Mouse (Mus musculus): ENCODE results near the gene Rbp1. TPM values are rescaled to one million over a fixed set of nuclear protein-coding genes. Genes with fewer than 3 reads are reported as not detected.

Rbp1 gene
- polyA plus RNA-seq (2014; fragmentation: Nextera tagmentation; extraction: Ambion mirVana), result 26.0 and 27.5 TPM in 2 replicates

GRCm38 (mm10) chr9:98422656-98423055, at the start of gene Rbp1:
Gene Rbp1, plus strand, starts transcription at chr9:98422961.
- H3K4me2 ChIP-seq, result no peak within 1 kb of the TSS
- ATAC-seq (ENCODE audit: low FRiP score) (no peak), DNase-seq (ENCODE audit: low spot score, missing footprints) (no peak)
- H3K27me3 ChIP-seq (ENCODE audit: control insufficient read depth, insufficient read depth, low read length), result no peaks in the 10 kb centered on the region; the same call in 1 of the 2 replicates
- no peaks in the 10 kb centered on the region for H3K9me3 ChIP-seq (ENCODE audit: control insufficient read depth, low read length)
- no peaks in the 10 kb centered on the region for H3K36me3 ChIP-seq (ENCODE audit: control insufficient read depth, insufficient read depth, low read length)
- no peak within 1 kb of the TSS for H3K9ac ChIP-seq (ENCODE audit: low read length)
- 86% methylated on average over 5 of the region's 5 CpGs for WGBS
- H3K27ac ChIP-seq (ENCODE audit: low read depth, low read length), result no peak within 1 kb of the TSS
- H3K4me1 ChIP-seq (ENCODE audit: control insufficient read depth, insufficient read depth, low read length), result peaks cover 3% of the 10 kb centered on the region; the same call in 1 of the 2 replicates
- H3K4me3 ChIP-seq (ENCODE audit: low read depth, low read length), result no peak within 1 kb of the TSS

GRCm38 (mm10) chr9:98373358-98373757, 49.4 kb upstream of the Rbp1 start:
- Histone ChIP-seq H3K4me1 (ENCODE audit: control insufficient read depth, insufficient read depth, low read length) (peaks cover 5% of the 10 kb centered on the region), H3K27me3 (ENCODE audit: control insufficient read depth, insufficient read depth, low read length) (no peaks in the 10 kb centered on the region), H3K9me3 (ENCODE audit: control insufficient read depth, low read length) (no peaks in the 10 kb centered on the region), H3K27ac (ENCODE audit: low read depth, low read length) (no peak overlapping the region), H3K4me2 (no peak overlapping the region), H3K4me3 (ENCODE audit: low read depth, low read length) (no peak overlapping the region), H3K36me3 (ENCODE audit: control insufficient read depth, insufficient read depth, low read length) (no peaks in the 10 kb centered on the region), H3K9ac (ENCODE audit: low read length) (no peak overlapping the region)
- 92% methylated on average over 5 of the region's 5 CpGs for WGBS
- DNase-seq (ENCODE audit: low spot score, missing footprints) (peak; percentile 83), ATAC-seq (ENCODE audit: low FRiP score) (no peak)

GRCm38 (mm10) chr9:98374897-98375296, 47.9 kb upstream of the Rbp1 start:
- no peak overlapping the region for H3K4me3 ChIP-seq (ENCODE audit: low read depth, low read length)
- no peak overlapping the region for H3K4me2 ChIP-seq
- H3K9ac ChIP-seq (ENCODE audit: low read length), result no peak overlapping the region
- H3K27ac ChIP-seq (ENCODE audit: low read depth, low read length), result no peak overlapping the region
- H3K4me1 ChIP-seq (ENCODE audit: control insufficient read depth, insufficient read depth, low read length), result peaks cover 5% of the 10 kb centered on the region
- H3K9me3 ChIP-seq (ENCODE audit: control insufficient read depth, low read length), result no peaks in the 10 kb centered on the region
- no peaks in the 10 kb centered on the region for H3K36me3 ChIP-seq (ENCODE audit: control insufficient read depth, insufficient read depth, low read length)
- H3K27me3 ChIP-seq (ENCODE audit: control insufficient read depth, insufficient read depth, low read length), result no peaks in the 10 kb centered on the region
- ATAC-seq (ENCODE audit: low FRiP score), result no peak
- peak; percentile 66 for DNase-seq (ENCODE audit: low spot score, missing footprints)
- WGBS, result 82% methylated on average over 11 of the region's 11 CpGs

- H3K4me2 ChIP-seq, result no peak overlapping the region
- no peak overlapping the region for H3K9ac ChIP-seq (ENCODE audit: low read length)
- H3K27ac ChIP-seq (ENCODE audit: low read depth, low read length), result no peak overlapping the region
- ATAC-seq (ENCODE audit: low FRiP score) (no peak), DNase-seq (ENCODE audit: low spot score, missing footprints) (peak; percentile 69)
- H3K4me1 ChIP-seq (ENCODE audit: control insufficient read depth, insufficient read depth, low read length), result peaks cover 5% of the 10 kb centered on the region
- no peaks in the 10 kb centered on the region for H3K27me3 ChIP-seq (ENCODE audit: control insufficient read depth, insufficient read depth, low read length)
- no peaks in the 10 kb centered on the region for H3K36me3 ChIP-seq (ENCODE audit: control insufficient read depth, insufficient read depth, low read length)
- 49% methylated on average over 5 of the region's 5 CpGs for WGBS
- H3K9me3 ChIP-seq (ENCODE audit: control insufficient read depth, low read length), result no peaks in the 10 kb centered on the region
- H3K4me3 ChIP-seq (ENCODE audit: low read depth, low read length), result no peak overlapping the region
These were observed 47.2 kb upstream of the Rbp1 start for GRCm38 (mm10) chr9:98375329-98376170.

- peaks cover 5% of the 10 kb centered on the region for H3K4me1 ChIP-seq (ENCODE audit: control insufficient read depth, insufficient read depth, low read length)
- no peak overlapping the region for H3K27ac ChIP-seq (ENCODE audit: low read depth, low read length)
- H3K9ac ChIP-seq (ENCODE audit: low read length), result no peak overlapping the region
- DNase-seq (ENCODE audit: low spot score, missing footprints), result peak; percentile 51
- 76% methylated on average over 4 of the region's 4 CpGs for WGBS
- no peaks in the 10 kb centered on the region for H3K36me3 ChIP-seq (ENCODE audit: control insufficient read depth, insufficient read depth, low read length)
- no peak for ATAC-seq (ENCODE audit: low FRiP score)
- H3K4me3 ChIP-seq (ENCODE audit: low read depth, low read length), result no peak overlapping the region
- H3K9me3 ChIP-seq (ENCODE audit: control insufficient read depth, low read length), result no peaks in the 10 kb centered on the region
- no peak overlapping the region for H3K4me2 ChIP-seq
- H3K27me3 ChIP-seq (ENCODE audit: control insufficient read depth, insufficient read depth, low read length), result no peaks in the 10 kb centered on the region; the same call in 1 of the 2 replicates
These were observed 43.0 kb upstream of the Rbp1 start for GRCm38 (mm10) chr9:98379736-98380135.

GRCm38 (mm10) chr9:98380593-98380992, 42.2 kb upstream of the Rbp1 start:
- peaks cover 3% of the 10 kb centered on the region for H3K4me1 ChIP-seq (ENCODE audit: control insufficient read depth, insufficient read depth, low read length)
- no peaks in the 10 kb centered on the region; the same call in 1 of the 2 replicates for H3K27me3 ChIP-seq (ENCODE audit: control insufficient read depth, insufficient read depth, low read length)
- H3K36me3 ChIP-seq (ENCODE audit: control insufficient read depth, insufficient read depth, low read length), result no peaks in the 10 kb centered on the region
- no peak for ATAC-seq (ENCODE audit: low FRiP score)
- WGBS, result 94% methylated on average over 9 of the region's 9 CpGs
- no peak overlapping the region for H3K4me2 ChIP-seq
- H3K9ac ChIP-seq (ENCODE audit: low read length), result no peak overlapping the region
- no peak for DNase-seq (ENCODE audit: low spot score, missing footprints)
- H3K27ac ChIP-seq (ENCODE audit: low read depth, low read length), result no peak overlapping the region
- H3K4me3 ChIP-seq (ENCODE audit: low read depth, low read length), result no peak overlapping the region
- H3K9me3 ChIP-seq (ENCODE audit: control insufficient read depth, low read length), result no peaks in the 10 kb centered on the region

- no peak overlapping the region for H3K27ac ChIP-seq (ENCODE audit: low read depth, low read length)
- H3K27me3 ChIP-seq (ENCODE audit: control insufficient read depth, insufficient read depth, low read length), result no peaks in the 10 kb centered on the region
- H3K9ac ChIP-seq (ENCODE audit: low read length), result no peak overlapping the region
- no peak overlapping the region for H3K4me3 ChIP-seq (ENCODE audit: low read depth, low read length)
- no peaks in the 10 kb centered on the region for H3K36me3 ChIP-seq (ENCODE audit: control insufficient read depth, insufficient read depth, low read length)
- H3K4me1 ChIP-seq (ENCODE audit: control insufficient read depth, insufficient read depth, low read length), result no peaks in the 10 kb centered on the region
- H3K4me2 ChIP-seq, result no peak overlapping the region
- no peak for ATAC-seq (ENCODE audit: low FRiP score)
- DNase-seq (ENCODE audit: low spot score, missing footprints), result peak; percentile 69
- WGBS, result 83% methylated on average over 10 of the region's 10 CpGs
- H3K9me3 ChIP-seq (ENCODE audit: control insufficient read depth, low read length), result no peaks in the 10 kb centered on the region
These were observed 34.8 kb upstream of the Rbp1 start for GRCm38 (mm10) chr9:98387741-98388632.

GRCm38 (mm10) chr9:98388633-98388965, 34.2 kb upstream of the Rbp1 start:
- Histone ChIP-seq H3K36me3 (ENCODE audit: control insufficient read depth, insufficient read depth, low read length) (no peaks in the 10 kb centered on the region), H3K4me3 (ENCODE audit: low read depth, low read length) (no peak overlapping the region)

GRCm38 (mm10) chr9:98393496-98393895, 29.3 kb upstream of the Rbp1 start:
- no peaks in the 10 kb centered on the region for H3K36me3 ChIP-seq (ENCODE audit: control insufficient read depth, insufficient read depth, low read length)
- no peaks in the 10 kb centered on the region for H3K27me3 ChIP-seq (ENCODE audit: control insufficient read depth, insufficient read depth, low read length)
- H3K4me2 ChIP-seq, result no peak overlapping the region
- WGBS, result 79% methylated on average over 4 of the region's 4 CpGs
- peak; percentile 66 for DNase-seq (ENCODE audit: low spot score, missing footprints)
- H3K4me3 ChIP-seq (ENCODE audit: low read depth, low read length), result no peak overlapping the region
- H3K27ac ChIP-seq (ENCODE audit: low read depth, low read length), result no peak overlapping the region
- H3K9me3 ChIP-seq (ENCODE audit: control insufficient read depth, low read length), result no peaks in the 10 kb centered on the region
- no peak for ATAC-seq (ENCODE audit: low FRiP score)
- no peaks in the 10 kb centered on the region for H3K4me1 ChIP-seq (ENCODE audit: control insufficient read depth, insufficient read depth, low read length)
- H3K9ac ChIP-seq (ENCODE audit: low read length), result no peak overlapping the region

More at GRCm38 (mm10) chr9:98388633-98388965, 34.2 kb upstream of the Rbp1 start:
- Histone ChIP-seq H3K9ac (ENCODE audit: low read length) (no peak overlapping the region), H3K4me1 (ENCODE audit: control insufficient read depth, insufficient read depth, low read length) (no peaks in the 10 kb centered on the region), H3K27ac (ENCODE audit: low read depth, low read length) (no peak overlapping the region), H3K4me2 (no peak overlapping the region), H3K27me3 (ENCODE audit: control insufficient read depth, insufficient read depth, low read length) (no peaks in the 10 kb centered on the region), H3K9me3 (ENCODE audit: control insufficient read depth, low read length) (no peaks in the 10 kb centered on the region)
- 84% methylated on average over 5 of the region's 5 CpGs for WGBS
- DNase-seq (ENCODE audit: low spot score, missing footprints) (peak; percentile 57), ATAC-seq (ENCODE audit: low FRiP score) (no peak)

All from midbrain, embryonic 11.5 days (tissue).